Mouse (Mus musculus) megakaryocyte, embryonic 14.5 days (primary cell): ENCODE measurements around the gene Rufy3. TPM values are rescaled to one million over a fixed set of nuclear protein-coding genes. Genes with fewer than 3 reads are reported as not detected.

Source experiments
- H3K27me3 ChIP-seq: replicated peaks from 2 replicates; pipeline ENCODE3; 2012; ENCODE audit warnings: inconsistent platforms
- H3K36me3 ChIP-seq: replicated peaks from 2 replicates; pipeline ENCODE3; 2012; ENCODE audit warnings: low read length, inconsistent platforms, mixed read lengths
- H3K4me1 ChIP-seq: 2 replicates; pipeline ENCODE4 v1.6.1; 2012; ENCODE audit warnings: inconsistent platforms
- H3K4me3 ChIP-seq: replicated peaks from 2 replicates; pipeline ENCODE3; 2012; ENCODE audit warnings: moderate library complexity, mild to moderate bottlenecking, inconsistent platforms
- H3K9me3 ChIP-seq: 2 replicates; pipeline ENCODE4 v1.6.1; 2012; ENCODE audit warnings: inconsistent platforms
- FLI1 ChIP-seq: IDR thresholded peaks from 2 replicates; pipeline ENCODE4 v1.6.1; 2012; ENCODE audit warnings: low read length, inconsistent platforms, mixed read lengths
- GATA1 ChIP-seq: IDR thresholded peaks from 3 replicates; pipeline ENCODE4 v1.6.1; 2012; ENCODE audit warnings: mixed read lengths, low read length, inconsistent platforms, borderline replicate concordance
- polyA plus RNA-seq: library from polyadenylated mRNA; stranded (reverse); fragments of >175 nt; gene quantifications from 2 replicates; pipeline ENCODE4 v1.2.3, GENCODE M21; 2012; ENCODE audit warnings: low replicate concordance; ENCODE audit not compliant: insufficient read depth

The Rufy3 gene
- polyA plus RNA-seq, 1 experiment = 3.1 TPM

- no peaks in the 10 kb centered on the region for H3K36me3 ChIP-seq
- H3K4me3 ChIP-seq = no peak overlapping the region
- no peaks in the 10 kb centered on the region for H3K27me3 ChIP-seq
- TF ChIP-seq FLI1 = no peak
- TF ChIP-seq GATA1 = no peak
- H3K4me1 ChIP-seq = peaks cover 20% of the 10 kb centered on the region
- H3K9me3 ChIP-seq = no peaks in the 10 kb centered on the region
Measured at GRCm38 (mm10) chr5:88594173-88594569, 29.3 kb downstream of the Rufy3 start.

GRCm38 (mm10) chr5:88595537-88596455 lies 31.0 kb downstream of the Rufy3 start:
- H3K4me3 ChIP-seq = no peak overlapping the region
- TF ChIP-seq GATA1 (no peak), FLI1 (no peak)
- H3K27me3 ChIP-seq = no peaks in the 10 kb centered on the region
- peaks cover 27% of the 10 kb centered on the region for H3K4me1 ChIP-seq
- H3K36me3 ChIP-seq = no peaks in the 10 kb centered on the region
- H3K9me3 ChIP-seq = no peaks in the 10 kb centered on the region

GRCm38 (mm10) chr5:88598961-88599360 lies 34.1 kb downstream of the Rufy3 start:
- Histone ChIP-seq H3K4me3 (no peak overlapping the region), H3K9me3 (no peaks in the 10 kb centered on the region), H3K27me3 (no peaks in the 10 kb centered on the region), H3K36me3 (no peaks in the 10 kb centered on the region), H3K4me1 (peaks cover 24% of the 10 kb centered on the region)
- TF ChIP-seq GATA1 = no peak
- TF ChIP-seq FLI1 = no peak

GRCm38 (mm10) chr5:88602030-88602429 lies 37.2 kb downstream of the Rufy3 start:
- H3K36me3 ChIP-seq = no peaks in the 10 kb centered on the region
- TF ChIP-seq FLI1 = no peak
- no peak for TF ChIP-seq GATA1
- peaks cover 25% of the 10 kb centered on the region for H3K4me1 ChIP-seq
- H3K4me3 ChIP-seq = no peak overlapping the region
- no peaks in the 10 kb centered on the region for H3K27me3 ChIP-seq
- H3K9me3 ChIP-seq = no peaks in the 10 kb centered on the region

- TF ChIP-seq FLI1 = no peak
- no peak for TF ChIP-seq GATA1
- Histone ChIP-seq H3K4me3 (no peak overlapping the region), H3K4me1 (peaks cover 25% of the 10 kb centered on the region), H3K36me3 (no peaks in the 10 kb centered on the region), H3K27me3 (no peaks in the 10 kb centered on the region), H3K9me3 (no peaks in the 10 kb centered on the region)
Measured at GRCm38 (mm10) chr5:88602713-88603112, 37.9 kb downstream of the Rufy3 start.

- Histone ChIP-seq H3K4me1 (peaks cover 19% of the 10 kb centered on the region), H3K36me3 (no peaks in the 10 kb centered on the region), H3K9me3 (no peaks in the 10 kb centered on the region), H3K4me3 (no peak overlapping the region), H3K27me3 (no peaks in the 10 kb centered on the region)
- TF ChIP-seq GATA1 = no peak
- no peak for TF ChIP-seq FLI1
Measured at GRCm38 (mm10) chr5:88604046-88604445, 39.2 kb downstream of the Rufy3 start.

GRCm38 (mm10) chr5:88604641-88605358 lies 40.0 kb downstream of the Rufy3 start:
- Histone ChIP-seq H3K36me3 (no peaks in the 10 kb centered on the region), H3K9me3 (no peaks in the 10 kb centered on the region), H3K4me1 (peaks cover 13% of the 10 kb centered on the region), H3K27me3 (no peaks in the 10 kb centered on the region), H3K4me3 (no peak overlapping the region)
- TF ChIP-seq FLI1 (no peak), GATA1 (no peak)

GRCm38 (mm10) chr5:88614129-88614528 lies 49.3 kb downstream of the Rufy3 start:
- no peaks in the 10 kb centered on the region for H3K9me3 ChIP-seq
- no peak for TF ChIP-seq GATA1
- no peak for TF ChIP-seq FLI1
- peaks cover 46% of the 10 kb centered on the region for H3K36me3 ChIP-seq
- H3K4me1 ChIP-seq = peaks cover 5% of the 10 kb centered on the region
- H3K4me3 ChIP-seq = no peak overlapping the region
- no peaks in the 10 kb centered on the region for H3K27me3 ChIP-seq

GRCm38 (mm10) chr5:88616988-88617387 lies 52.1 kb downstream of the Rufy3 start:
- H3K9me3 ChIP-seq = no peaks in the 10 kb centered on the region
- no peaks in the 10 kb centered on the region for H3K27me3 ChIP-seq
- no peak overlapping the region for H3K4me3 ChIP-seq
- H3K36me3 ChIP-seq = peaks cover 58% of the 10 kb centered on the region
- peaks cover 5% of the 10 kb centered on the region for H3K4me1 ChIP-seq
- TF ChIP-seq FLI1 (no peak), GATA1 (no peak)

- Histone ChIP-seq H3K27me3 (no peaks in the 10 kb centered on the region), H3K9me3 (no peaks in the 10 kb centered on the region), H3K4me1 (peaks cover 21% of the 10 kb centered on the region), H3K4me3 (no peak overlapping the region), H3K36me3 (peaks cover 37% of the 10 kb centered on the region)
- TF ChIP-seq FLI1 = no peak
Measured at GRCm38 (mm10) chr5:88627545-88627944, 62.7 kb downstream of the Rufy3 start.
